Mouse (Mus musculus) common myeloid progenitor, adult 5-6 weeks (primary cell): ENCODE measurements around the gene Ptprd. TPM values are rescaled to one million over a fixed set of nuclear protein-coding genes. Genes with fewer than 3 reads are reported as not detected.
"Not testable (repeated sequence)": the region's sequence is repeated elsewhere in the genome, so short reads cannot be mapped to it uniquely, and the experiment has no call there.

Experiments used
- ATAC-seq: replicated peaks from 2 replicates; pipeline ENCODE4 v1.8.0; 2016; ENCODE audit warnings: low read depth, mild to moderate bottlenecking, moderate TSS enrichment, inconsistent platforms; ENCODE audit not compliant: poor library complexity, severe bottlenecking
- total RNA-seq: library from RNA; stranded (forward); fragments of 200-1000, 187-1606 nt; gene quantifications from 2 replicates; pipeline ENCODE4 v1.2.3, GENCODE M21; 2017

Gene Ptprd
- total RNA-seq, 1 experiment from 2014 or later: not detected

GRCm38 (mm10) chr4:76468366-76469100 lies 1743.2 kb downstream of the Ptprd start:
- ATAC-seq: no peak

- ATAC-seq: no peak
These were observed 1747.1 kb downstream of the Ptprd start for GRCm38 (mm10) chr4:76464682-76465081.

GRCm38 (mm10) chr4:76461336-76461735 lies 1750.4 kb downstream of the Ptprd start:
- no peak for ATAC-seq

- ATAC-seq: no peak
These were observed 1751.2 kb downstream of the Ptprd start for GRCm38 (mm10) chr4:76460556-76460955.

GRCm38 (mm10) chr4:76459621-76460020 lies 1752.1 kb downstream of the Ptprd start:
- ATAC-seq: no peak

GRCm38 (mm10) chr4:76452286-76452685 lies 1759.5 kb downstream of the Ptprd start:
- ATAC-seq: no peak

- ATAC-seq: no peak
These were observed 1760.7 kb downstream of the Ptprd start for GRCm38 (mm10) chr4:76451019-76451552.

- peak; percentile 39; the same call in 1 of the 2 replicates for ATAC-seq
These were observed 1761.3 kb downstream of the Ptprd start for GRCm38 (mm10) chr4:76450351-76451018.

GRCm38 (mm10) chr4:76449466-76450350 lies 1762.1 kb downstream of the Ptprd start:
- ATAC-seq: peak; percentile 55; the same call in 1 of the 2 replicates

GRCm38 (mm10) chr4:76448678-76449465 lies 1762.9 kb downstream of the Ptprd start:
- ATAC-seq: no peak

GRCm38 (mm10) chr4:76447396-76447795 lies 1764.4 kb downstream of the Ptprd start:
- ATAC-seq: no peak

GRCm38 (mm10) chr4:76444778-76445177 lies 1767.0 kb downstream of the Ptprd start:
- ATAC-seq: no peak

GRCm38 (mm10) chr4:76443553-76443952 lies 1768.2 kb downstream of the Ptprd start:
- ATAC-seq: no peak

GRCm38 (mm10) chr4:76440791-76441364 lies 1770.9 kb downstream of the Ptprd start:
- no peak for ATAC-seq

- ATAC-seq: no peak
These were observed 1773.2 kb downstream of the Ptprd start for GRCm38 (mm10) chr4:76438496-76439079.

GRCm38 (mm10) chr4:76438068-76438467 lies 1773.7 kb downstream of the Ptprd start:
- ATAC-seq: no peak

GRCm38 (mm10) chr4:76435920-76436319 lies 1775.8 kb downstream of the Ptprd start:
- ATAC-seq: no peak

- no peak for ATAC-seq
These were observed 1782.0 kb downstream of the Ptprd start for GRCm38 (mm10) chr4:76429769-76430168.

- ATAC-seq: not testable (repeated sequence)
These were observed 1784.7 kb downstream of the Ptprd start for GRCm38 (mm10) chr4:76427036-76427435.
